Mouse (Mus musculus): ENCODE data around the gene Lman2. TPM values are rescaled to one million over a fixed set of nuclear protein-coding genes. Genes with fewer than 3 reads are reported as not detected.

The Lman2 gene
- total RNA-seq, 2 experiments from 2014 or later: 113 to 121 TPM

- no peak for DNase-seq (ENCODE audit: low spot score in 2 of 2)
Observed at GRCm38 (mm10) chr13:55371740-55372139, 9.2 kb upstream of the Lman2 start.

GRCm38 (mm10) chr13:55371007-55371681 is 8.6 kb upstream of the Lman2 start:
- DNase-seq (ENCODE audit: low spot score in 2 of 2): no peak

GRCm38 (mm10) chr13:55370234-55370633 is 7.7 kb upstream of the Lman2 start:
- no peak for DNase-seq (ENCODE audit: low spot score in 2 of 2)

GRCm38 (mm10) chr13:55369531-55370114 is 7.0 kb upstream of the Lman2 start, which contains the start of gene Rgs14:
Rgs14 (plus strand) TSS chr13:55369732.
- no peak for DNase-seq (ENCODE audit: low spot score in 2 of 2)

- no peak for DNase-seq (ENCODE audit: low spot score in 2 of 2)
Observed at GRCm38 (mm10) chr13:55368401-55368800, 5.8 kb upstream of the Lman2 start.

GRCm38 (mm10) chr13:55361974-55362452 is 570 bp downstream of the Lman2 start:
- peak in 1 of 2 experiments; percentile 14 for DNase-seq (ENCODE audit: low spot score in 2 of 2)

- no peak for DNase-seq (ENCODE audit: low spot score in 2 of 2)
Observed at GRCm38 (mm10) chr13:55361145-55361544, 1.4 kb downstream of the Lman2 start.

- DNase-seq (ENCODE audit: low spot score in 2 of 2): no peak
Observed at GRCm38 (mm10) chr13:55346745-55347144, 15.8 kb downstream of the Lman2 start.

GRCm38 (mm10) chr13:55344286-55344685 is 18.3 kb downstream of the Lman2 start:
- no peak for DNase-seq (ENCODE audit: low spot score in 2 of 2)

GRCm38 (mm10) chr13:55342469-55342868 is 20.1 kb downstream of the Lman2 start:
- no peak for DNase-seq (ENCODE audit: low spot score in 2 of 2)

- no peak for DNase-seq (ENCODE audit: low spot score in 2 of 2)
Observed at GRCm38 (mm10) chr13:55339259-55339658, 23.3 kb downstream of the Lman2 start.

GRCm38 (mm10) chr13:55338131-55339054 is 24.2 kb downstream of the Lman2 start:
- no peak for DNase-seq (ENCODE audit: low spot score in 2 of 2)

- DNase-seq (ENCODE audit: low spot score in 2 of 2): no peak
Observed at GRCm38 (mm10) chr13:55337341-55337975, 25.1 kb downstream of the Lman2 start.

- no peak for DNase-seq (ENCODE audit: low spot score in 2 of 2)
Observed at GRCm38 (mm10) chr13:55335701-55336100, 26.9 kb downstream of the Lman2 start.

- DNase-seq (ENCODE audit: low spot score in 2 of 2): no peak
Observed at GRCm38 (mm10) chr13:55332331-55332730, 30.3 kb downstream of the Lman2 start.

GRCm38 (mm10) chr13:55330567-55331400 is 31.8 kb downstream of the Lman2 start:
- DNase-seq (ENCODE audit: low spot score in 2 of 2): no peak

- DNase-seq (ENCODE audit: low spot score in 2 of 2): peak; percentile 76 to 77
Observed at GRCm38 (mm10) chr13:55329683-55330566, 32.7 kb downstream of the Lman2 start, which contains the start of gene Mxd3. Mxd3 (minus strand) TSS chr13:55329823.

GRCm38 (mm10) chr13:55329109-55329682 is 33.4 kb downstream of the Lman2 start:
- DNase-seq (ENCODE audit: low spot score in 2 of 2): no peak

- no peak for DNase-seq (ENCODE audit: low spot score in 2 of 2)
Observed at GRCm38 (mm10) chr13:55328641-55329040, 33.9 kb downstream of the Lman2 start.

Measured in adrenal gland, adult 18-20 months (tissue).